Mouse (Mus musculus): ENCODE measurements at regions not wholly inside any gene's neighbourhood (a gene's known extent, or its start where the extent isn't known, plus 50 kb on each side); places are given as distances from the start of the nearest gene placed in this dataset.

- Histone ChIP-seq H3K4me2 (no peak overlapping the region), H3K9ac (ENCODE audit: low read length) (no peak overlapping the region), H3K27ac (ENCODE audit: low read depth, low read length) (no peak overlapping the region), H3K4me1 (ENCODE audit: control insufficient read depth, insufficient read depth, low read length) (no peaks in the 10 kb centered on the region), H3K9me3 (ENCODE audit: control insufficient read depth, low read length) (no peaks in the 10 kb centered on the region), H3K27me3 (ENCODE audit: control insufficient read depth, insufficient read depth, low read length) (no peaks in the 10 kb centered on the region), H3K4me3 (ENCODE audit: low read depth, low read length) (no peak overlapping the region), H3K36me3 (ENCODE audit: control insufficient read depth, insufficient read depth, low read length) (no peaks in the 10 kb centered on the region)
- ATAC-seq (ENCODE audit: low FRiP score), result peak; percentile 77
- whole genome bisulfite sequencing, result 64% methylated on average over 15 of the region's 15 CpGs
- DNase-seq (ENCODE audit: low spot score, missing footprints), result no peak
These were observed 98.4 kb downstream of the Sqor start for GRCm38 (mm10) chr2:122863343-122863970.

DNA sequence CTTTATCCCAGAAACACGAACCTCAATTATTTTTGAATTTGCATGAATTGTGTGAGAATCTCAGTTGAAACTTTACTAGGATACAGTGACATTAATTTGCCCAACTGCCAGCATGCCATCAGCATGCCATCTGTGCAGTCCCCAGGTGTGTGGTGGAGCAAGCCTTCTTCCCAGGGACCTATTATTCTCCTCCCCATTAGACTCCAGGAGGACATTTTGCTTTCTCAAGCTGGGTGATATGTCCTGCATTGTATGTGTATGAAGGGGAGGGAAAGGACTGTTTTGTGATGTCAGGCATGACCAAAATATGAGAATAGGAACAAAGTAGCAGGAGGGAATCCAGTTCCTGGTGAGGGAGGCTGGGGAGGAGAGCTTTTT lies 98.9 kb downstream of the Sqor start:
- WGBS, result 85% methylated on average over 1 of the region's 1 CpGs
- Histone ChIP-seq H3K27ac (ENCODE audit: low read depth, low read length) (no peak overlapping the region), H3K9ac (ENCODE audit: low read length) (no peak overlapping the region), H3K36me3 (ENCODE audit: control insufficient read depth, insufficient read depth, low read length) (no peaks in the 10 kb centered on the region), H3K9me3 (ENCODE audit: control insufficient read depth, low read length) (no peaks in the 10 kb centered on the region), H3K27me3 (ENCODE audit: control insufficient read depth, insufficient read depth, low read length) (no peaks in the 10 kb centered on the region), H3K4me3 (ENCODE audit: low read depth, low read length) (no peak overlapping the region), H3K4me2 (no peak overlapping the region), H3K4me1 (ENCODE audit: control insufficient read depth, insufficient read depth, low read length) (no peaks in the 10 kb centered on the region)
- ATAC-seq (ENCODE audit: low FRiP score), result no peak; the same call in 1 of the 2 replicates
- no peak for DNase-seq (ENCODE audit: low spot score, missing footprints)

GRCm38 (mm10) chr2:122887111-122887510 lies 122.1 kb downstream of the Sqor start:
- Histone ChIP-seq H3K4me1 (ENCODE audit: control insufficient read depth, insufficient read depth, low read length) (no peaks in the 10 kb centered on the region), H3K9ac (ENCODE audit: low read length) (no peak overlapping the region), H3K4me3 (ENCODE audit: low read depth, low read length) (no peak overlapping the region), H3K27ac (ENCODE audit: low read depth, low read length) (no peak overlapping the region), H3K27me3 (ENCODE audit: control insufficient read depth, insufficient read depth, low read length) (no peaks in the 10 kb centered on the region), H3K36me3 (ENCODE audit: control insufficient read depth, insufficient read depth, low read length) (no peaks in the 10 kb centered on the region), H3K4me2 (no peak overlapping the region), H3K9me3 (ENCODE audit: control insufficient read depth, low read length) (peaks cover 6% of the 10 kb centered on the region; the same call in 1 of the 2 replicates)
- DNase-seq (ENCODE audit: low spot score, missing footprints) (no peak), ATAC-seq (ENCODE audit: low FRiP score) (no peak)

DNA sequence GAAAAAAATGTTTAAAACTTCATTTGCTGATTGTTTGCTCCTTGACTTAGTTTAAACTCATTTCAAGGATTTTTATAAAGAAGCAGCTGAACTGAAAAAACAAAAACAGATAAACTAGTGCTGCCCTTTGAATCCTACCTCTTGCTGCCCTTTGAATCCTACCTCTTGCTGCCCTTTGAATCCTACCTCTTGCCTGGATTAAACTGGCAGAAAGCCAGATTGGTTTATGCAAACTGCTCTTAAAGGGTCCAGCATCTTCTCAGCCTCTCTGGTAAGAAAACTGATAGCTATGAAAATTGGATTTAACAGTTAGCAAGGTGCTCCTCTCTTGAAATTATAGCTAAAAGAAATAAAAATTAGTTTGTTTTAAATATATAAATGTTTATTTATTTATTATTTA lies 122.5 kb downstream of the Sqor start:
- no peak overlapping the region for H3K4me3 ChIP-seq (ENCODE audit: low read depth, low read length)
- no peaks in the 10 kb centered on the region for H3K4me1 ChIP-seq (ENCODE audit: control insufficient read depth, insufficient read depth, low read length)
- no peak overlapping the region for H3K9ac ChIP-seq (ENCODE audit: low read length)
- ATAC-seq (ENCODE audit: low FRiP score), result no peak
- peaks cover 6% of the 10 kb centered on the region; the same call in 1 of the 2 replicates for H3K9me3 ChIP-seq (ENCODE audit: control insufficient read depth, low read length)
- no peaks in the 10 kb centered on the region for H3K27me3 ChIP-seq (ENCODE audit: control insufficient read depth, insufficient read depth, low read length)
- H3K27ac ChIP-seq (ENCODE audit: low read depth, low read length), result no peak overlapping the region
- no peak for DNase-seq (ENCODE audit: low spot score, missing footprints)
- H3K4me2 ChIP-seq, result no peak overlapping the region
- H3K36me3 ChIP-seq (ENCODE audit: control insufficient read depth, insufficient read depth, low read length), result no peaks in the 10 kb centered on the region

GRCm38 (mm10) chr2:122905129-122906072 lies 140.4 kb downstream of the Sqor start:
- ATAC-seq (ENCODE audit: low FRiP score) (peak; percentile 89), DNase-seq (ENCODE audit: low spot score, missing footprints) (peak; percentile 91)
- no peak overlapping the region for H3K9ac ChIP-seq (ENCODE audit: low read length)
- peak overlapping the region; percentile 17; the same call in 1 of the 2 replicates for H3K4me2 ChIP-seq
- WGBS, result 20% methylated on average over 11 of the region's 11 CpGs
- peaks cover 9% of the 10 kb centered on the region for H3K4me1 ChIP-seq (ENCODE audit: control insufficient read depth, insufficient read depth, low read length)
- no peaks in the 10 kb centered on the region for H3K27me3 ChIP-seq (ENCODE audit: control insufficient read depth, insufficient read depth, low read length)
- H3K36me3 ChIP-seq (ENCODE audit: control insufficient read depth, insufficient read depth, low read length), result no peaks in the 10 kb centered on the region
- no peaks in the 10 kb centered on the region for H3K9me3 ChIP-seq (ENCODE audit: control insufficient read depth, low read length)
- H3K27ac ChIP-seq (ENCODE audit: low read depth, low read length), result peak overlapping the region; percentile 4; the same call in 1 of the 2 replicates
- H3K4me3 ChIP-seq (ENCODE audit: low read depth, low read length), result no peak overlapping the region

DNA sequence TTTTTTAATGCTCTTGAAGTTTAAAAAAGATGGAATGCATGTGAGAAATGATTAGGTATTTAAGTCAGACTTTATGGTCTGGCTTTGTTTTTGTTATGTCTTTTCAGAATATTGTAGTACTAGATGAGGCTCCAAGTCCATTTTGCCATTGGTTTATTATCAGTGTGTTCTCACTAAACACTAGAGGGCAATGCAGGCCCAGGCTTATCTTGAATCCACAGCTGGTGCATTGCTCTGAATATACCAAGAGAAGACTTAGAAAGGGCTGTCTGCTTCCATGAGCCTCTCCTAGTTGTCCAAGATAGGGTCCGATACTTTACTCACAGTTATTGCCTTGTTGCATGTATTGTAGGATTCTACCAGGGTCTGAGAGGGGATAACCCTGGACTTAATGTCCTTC lies 151.7 kb downstream of the Sqor start:
- H3K9me3 ChIP-seq (ENCODE audit: control insufficient read depth, low read length), result no peaks in the 10 kb centered on the region
- no peak; the same call in 1 of the 2 replicates for ATAC-seq (ENCODE audit: low FRiP score)
- no peaks in the 10 kb centered on the region for H3K4me1 ChIP-seq (ENCODE audit: control insufficient read depth, insufficient read depth, low read length)
- no peak overlapping the region for H3K4me2 ChIP-seq
- H3K27ac ChIP-seq (ENCODE audit: low read depth, low read length), result no peak overlapping the region
- 89% methylated on average over 1 of the region's 1 CpGs for WGBS
- H3K9ac ChIP-seq (ENCODE audit: low read length), result no peak overlapping the region
- no peak for DNase-seq (ENCODE audit: low spot score, missing footprints)
- H3K36me3 ChIP-seq (ENCODE audit: control insufficient read depth, insufficient read depth, low read length), result no peaks in the 10 kb centered on the region
- no peak overlapping the region for H3K4me3 ChIP-seq (ENCODE audit: low read depth, low read length)
- no peaks in the 10 kb centered on the region for H3K27me3 ChIP-seq (ENCODE audit: control insufficient read depth, insufficient read depth, low read length)

DNA sequence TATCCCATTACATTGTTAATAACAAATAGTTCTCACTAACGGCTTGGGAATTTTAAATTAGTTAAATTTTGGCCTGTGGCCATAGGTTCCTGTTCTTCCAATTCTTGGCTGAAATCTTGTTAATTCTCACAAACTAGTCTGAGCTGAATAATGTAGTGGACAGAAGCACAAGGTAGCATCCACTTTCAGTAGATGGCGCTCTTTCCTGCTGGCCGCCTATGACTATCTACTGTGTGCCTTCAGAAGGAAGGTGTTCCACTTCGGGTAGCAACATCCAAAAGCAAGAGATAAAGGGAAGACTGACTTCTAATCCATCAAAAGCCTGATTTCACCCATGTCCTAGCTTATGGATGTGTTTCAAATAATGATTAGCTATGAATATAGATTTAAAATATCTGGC lies 172.9 kb downstream of the Sqor start:
- H3K36me3 ChIP-seq (ENCODE audit: control insufficient read depth, insufficient read depth, low read length), result no peaks in the 10 kb centered on the region
- H3K27me3 ChIP-seq (ENCODE audit: control insufficient read depth, insufficient read depth, low read length), result no peaks in the 10 kb centered on the region
- no peak overlapping the region for H3K4me3 ChIP-seq (ENCODE audit: low read depth, low read length)
- no peak overlapping the region for H3K27ac ChIP-seq (ENCODE audit: low read depth, low read length)
- no peak overlapping the region for H3K9ac ChIP-seq (ENCODE audit: low read length)
- 49% methylated on average over 4 of the region's 4 CpGs for WGBS
- no peak for ATAC-seq (ENCODE audit: low FRiP score)
- H3K4me1 ChIP-seq (ENCODE audit: control insufficient read depth, insufficient read depth, low read length), result no peaks in the 10 kb centered on the region
- H3K4me2 ChIP-seq, result no peak overlapping the region
- no peak for DNase-seq (ENCODE audit: low spot score, missing footprints)
- H3K9me3 ChIP-seq (ENCODE audit: control insufficient read depth, low read length), result no peaks in the 10 kb centered on the region

DNA sequence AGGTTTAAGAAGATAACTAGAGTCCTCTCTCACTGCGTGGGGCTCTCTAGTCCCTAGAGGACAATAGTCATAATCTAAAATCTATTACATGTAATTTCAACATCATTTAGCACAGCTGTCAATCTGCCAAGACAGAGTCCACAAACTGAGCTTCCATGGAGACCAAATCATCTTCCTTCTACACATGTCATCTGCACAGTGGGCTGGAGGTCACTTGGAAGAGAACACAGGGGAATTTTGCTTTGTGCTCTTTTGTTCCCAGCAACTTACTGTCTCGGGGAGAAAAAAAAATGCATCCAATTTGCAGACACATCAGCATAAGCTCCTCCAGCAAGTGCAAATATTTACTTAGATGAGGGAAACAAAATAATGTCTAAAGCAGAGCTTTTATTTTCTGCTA lies 179.8 kb downstream of the Sqor start:
- no peak overlapping the region for H3K27ac ChIP-seq (ENCODE audit: low read depth, low read length)
- WGBS, result 57% methylated on average over 2 of the region's 2 CpGs
- no peaks in the 10 kb centered on the region for H3K4me1 ChIP-seq (ENCODE audit: control insufficient read depth, insufficient read depth, low read length)
- H3K27me3 ChIP-seq (ENCODE audit: control insufficient read depth, insufficient read depth, low read length), result no peaks in the 10 kb centered on the region
- H3K9me3 ChIP-seq (ENCODE audit: control insufficient read depth, low read length), result no peaks in the 10 kb centered on the region
- no peak for DNase-seq (ENCODE audit: low spot score, missing footprints)
- no peaks in the 10 kb centered on the region for H3K36me3 ChIP-seq (ENCODE audit: control insufficient read depth, insufficient read depth, low read length)
- H3K4me3 ChIP-seq (ENCODE audit: low read depth, low read length), result no peak overlapping the region
- ATAC-seq (ENCODE audit: low FRiP score), result peak; percentile 75
- no peak overlapping the region for H3K9ac ChIP-seq (ENCODE audit: low read length)
- H3K4me2 ChIP-seq, result no peak overlapping the region

DNA sequence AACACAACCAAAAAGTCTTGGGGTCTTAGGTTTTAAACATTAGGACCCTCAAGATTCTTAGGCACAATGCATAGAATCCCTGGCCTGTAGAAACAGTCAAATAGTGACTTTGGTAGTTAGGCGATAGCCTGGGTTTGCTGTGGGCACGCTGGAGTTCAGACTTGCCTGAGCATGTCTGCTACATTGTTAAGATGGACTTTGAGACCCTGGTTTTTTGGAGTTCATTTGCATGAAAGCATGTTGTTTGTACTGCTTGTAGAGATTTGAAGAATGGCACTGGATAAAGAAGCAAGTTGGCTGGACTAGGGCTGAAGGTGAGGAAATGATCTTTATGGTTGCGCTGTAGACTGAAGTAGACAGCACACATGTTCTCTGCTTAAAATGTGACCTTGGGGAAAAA lies 180.9 kb downstream of the Sqor start:
- DNase-seq (ENCODE audit: low spot score, missing footprints) (no peak), ATAC-seq (ENCODE audit: low FRiP score) (no peak)
- no peak overlapping the region for H3K27ac ChIP-seq (ENCODE audit: low read depth, low read length)
- H3K4me2 ChIP-seq, result no peak overlapping the region
- H3K27me3 ChIP-seq (ENCODE audit: control insufficient read depth, insufficient read depth, low read length), result no peaks in the 10 kb centered on the region
- H3K4me1 ChIP-seq (ENCODE audit: control insufficient read depth, insufficient read depth, low read length), result no peaks in the 10 kb centered on the region
- no peaks in the 10 kb centered on the region for H3K9me3 ChIP-seq (ENCODE audit: control insufficient read depth, low read length)
- no peak overlapping the region for H3K4me3 ChIP-seq (ENCODE audit: low read depth, low read length)
- no peaks in the 10 kb centered on the region for H3K36me3 ChIP-seq (ENCODE audit: control insufficient read depth, insufficient read depth, low read length)
- WGBS, result 81% methylated on average over 3 of the region's 3 CpGs
- no peak overlapping the region for H3K9ac ChIP-seq (ENCODE audit: low read length)
